Mouse (Mus musculus): ENCODE results near the gene Tmem178. TPM values are rescaled to one million over a fixed set of nuclear protein-coding genes. Genes with fewer than 3 reads are reported as not detected.

Gene Tmem178
- polyA plus RNA-seq, 1 experiment from 2014 or later = 0.82 TPM

DNA sequence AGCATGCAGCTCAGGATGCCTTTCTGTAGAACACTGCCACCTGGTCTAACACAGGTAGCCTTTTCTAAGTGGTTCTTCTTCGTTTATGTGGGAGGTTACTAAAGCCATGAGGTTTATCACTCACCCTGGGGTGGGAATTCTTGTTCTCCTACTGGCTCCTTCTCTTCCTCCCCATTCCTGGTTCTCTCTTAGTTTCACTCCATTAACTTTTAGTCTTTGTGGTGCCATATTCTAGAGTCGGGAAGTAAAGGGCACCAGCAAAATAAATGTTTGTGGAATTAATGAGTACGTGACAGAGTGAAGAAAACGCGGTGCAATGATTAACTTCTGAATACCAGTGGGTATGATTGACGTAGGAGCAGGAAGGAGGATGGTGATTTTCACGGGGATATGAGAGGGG, 28.5 kb downstream of the Tmem178 start:
- Histone ChIP-seq H3K4me3 (no peak overlapping the region), H3K36me3 (no peaks in the 10 kb centered on the region), H3K9ac (no peak overlapping the region), H3K4me2 (no peak overlapping the region), H3K27me3 (replicated peaks) (0 out of 2 replicates have a peak, but pooled peaks cover 5% of the 10 kb centered on the region), H3K4me1 (no peaks in the 10 kb centered on the region), H3K27ac (no peak overlapping the region), H3K9me3 (replicated peaks) (no peaks in the 10 kb centered on the region; the same call in 1 of the 2 replicates)
- WGBS (ENCODE audit: insufficient replicate concordance) = 73% methylated on average over 7 of the region's 7 CpGs
- ATAC-seq = no peak

DNA sequence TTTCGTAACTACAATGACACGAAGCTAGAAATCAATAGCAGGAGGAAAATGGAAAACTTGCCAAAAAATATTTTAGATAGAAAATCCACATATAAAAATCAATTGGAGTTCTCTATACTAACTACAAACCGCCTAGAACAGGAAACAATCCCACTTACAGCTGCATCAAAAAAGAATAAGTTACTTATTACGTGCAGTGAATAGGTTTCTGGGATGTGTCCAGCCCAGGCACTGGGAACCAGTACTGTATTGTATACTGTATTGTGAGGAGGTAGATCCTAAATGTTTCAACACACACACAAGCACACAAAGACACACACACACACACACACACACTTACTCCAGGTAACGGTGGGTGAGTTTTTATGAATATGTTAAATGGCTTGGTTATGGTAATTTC, 32.8 kb downstream of the Tmem178 start:
- H3K9ac ChIP-seq = no peak overlapping the region
- H3K36me3 ChIP-seq = no peaks in the 10 kb centered on the region
- 69% methylated on average over 5 of the region's 5 CpGs for WGBS (ENCODE audit: insufficient replicate concordance)
- ATAC-seq = no peak; the same call in 1 of the 2 replicates
- H3K27me3 ChIP-seq (replicated peaks) = no peaks in the 10 kb centered on the region
- H3K9me3 ChIP-seq (replicated peaks) = no peaks in the 10 kb centered on the region; the same call in 1 of the 2 replicates
- no peak overlapping the region for H3K4me3 ChIP-seq
- H3K4me1 ChIP-seq = no peaks in the 10 kb centered on the region
- H3K4me2 ChIP-seq = no peak overlapping the region
- H3K27ac ChIP-seq = no peak overlapping the region

DNA sequence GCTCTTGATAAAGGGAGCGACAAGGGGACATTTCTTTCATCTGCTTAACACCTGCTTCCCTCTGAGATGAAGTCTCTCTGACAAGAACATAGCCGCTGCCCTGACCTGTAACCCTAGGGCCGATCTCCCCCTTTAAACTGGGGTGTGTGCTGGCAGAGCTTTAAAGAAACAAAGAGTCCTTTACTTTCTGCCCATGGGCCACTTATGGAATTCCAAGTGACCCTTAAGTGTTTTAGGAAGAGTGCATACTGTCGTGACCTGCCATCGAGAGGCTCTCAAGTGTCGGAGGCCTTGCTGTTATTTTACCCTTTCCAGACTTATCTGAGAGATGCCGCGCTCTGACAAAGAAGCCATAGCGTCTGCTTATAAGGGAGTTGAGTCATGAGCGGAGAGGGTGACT, 35.7 kb downstream of the Tmem178 start:
- ATAC-seq = no peak
- H3K36me3 ChIP-seq = no peaks in the 10 kb centered on the region
- H3K4me1 ChIP-seq = no peaks in the 10 kb centered on the region
- H3K9ac ChIP-seq = no peak overlapping the region
- H3K27me3 ChIP-seq (replicated peaks) = no peaks in the 10 kb centered on the region
- no peak overlapping the region for H3K27ac ChIP-seq
- 77% methylated on average over 10 of the region's 10 CpGs for whole genome bisulfite sequencing (ENCODE audit: insufficient replicate concordance)
- H3K9me3 ChIP-seq (replicated peaks) = no peaks in the 10 kb centered on the region; the same call in 1 of the 2 replicates
- H3K4me3 ChIP-seq = no peak overlapping the region
- no peak overlapping the region for H3K4me2 ChIP-seq

DNA sequence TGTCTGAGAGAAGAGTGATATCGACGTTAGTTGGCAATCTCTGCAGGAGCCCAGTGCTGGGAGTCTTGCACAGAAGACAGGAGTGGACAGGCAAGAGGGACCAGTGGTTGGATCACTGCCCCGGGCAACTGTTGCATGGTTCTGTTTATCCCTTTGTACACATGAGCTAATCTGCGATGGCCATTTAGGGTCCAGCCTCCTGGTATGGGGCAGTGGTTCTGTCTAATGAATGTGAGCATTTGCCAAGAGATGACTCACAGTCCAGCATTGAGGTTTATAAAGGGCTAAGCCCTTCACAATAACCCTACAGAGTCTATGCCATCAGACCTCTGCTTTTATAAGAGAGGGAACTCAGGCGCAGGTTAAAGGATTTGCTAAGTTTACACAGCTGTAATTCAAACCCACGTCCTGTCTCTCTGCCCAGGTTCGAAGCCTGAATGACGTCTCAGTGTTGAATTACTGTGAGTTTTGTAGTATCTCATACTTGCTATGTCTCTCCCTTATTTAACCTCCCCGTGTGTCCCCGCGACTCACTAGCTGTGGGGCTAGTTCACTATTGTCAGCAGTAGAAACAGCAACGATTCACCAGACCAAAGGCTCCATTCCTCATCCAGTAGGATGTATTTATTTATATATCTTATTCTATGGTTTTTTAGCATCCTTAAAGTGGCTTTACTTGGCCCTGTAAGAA, 37.4 kb downstream of the Tmem178 start:
- no peak for ATAC-seq
- no peak overlapping the region for H3K9ac ChIP-seq
- H3K36me3 ChIP-seq = no peaks in the 10 kb centered on the region
- no peak overlapping the region for H3K4me2 ChIP-seq
- H3K9me3 ChIP-seq (replicated peaks) = no peaks in the 10 kb centered on the region
- no peak overlapping the region for H3K4me3 ChIP-seq
- no peak overlapping the region for H3K27ac ChIP-seq
- H3K27me3 ChIP-seq (replicated peaks) = no peaks in the 10 kb centered on the region
- WGBS (ENCODE audit: insufficient replicate concordance) = 65% methylated on average over 12 of the region's 12 CpGs
- H3K4me1 ChIP-seq = no peaks in the 10 kb centered on the region

DNA sequence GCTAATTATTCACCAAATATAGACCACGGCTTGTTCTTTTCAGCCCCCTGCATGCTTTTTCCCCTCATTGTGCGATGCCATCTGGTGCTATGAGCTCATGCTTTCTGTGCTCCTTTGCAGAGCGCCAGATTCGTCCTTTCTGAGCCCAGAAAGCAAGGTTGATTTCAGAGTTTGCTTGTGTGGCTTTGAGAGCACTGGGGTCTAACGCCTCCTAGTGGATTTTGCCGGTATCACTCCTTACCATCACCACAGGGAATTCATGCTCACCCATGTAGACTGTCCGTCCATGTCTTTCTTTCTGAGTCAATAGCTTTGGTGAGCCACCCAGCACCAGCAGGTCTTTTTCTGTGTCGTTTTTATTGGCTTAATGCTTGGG, 38.0 kb downstream of the Tmem178 start:
- no peak overlapping the region for H3K4me2 ChIP-seq
- ATAC-seq = no peak
- 22% methylated on average over 8 of the region's 8 CpGs for WGBS (ENCODE audit: insufficient replicate concordance)

DNA sequence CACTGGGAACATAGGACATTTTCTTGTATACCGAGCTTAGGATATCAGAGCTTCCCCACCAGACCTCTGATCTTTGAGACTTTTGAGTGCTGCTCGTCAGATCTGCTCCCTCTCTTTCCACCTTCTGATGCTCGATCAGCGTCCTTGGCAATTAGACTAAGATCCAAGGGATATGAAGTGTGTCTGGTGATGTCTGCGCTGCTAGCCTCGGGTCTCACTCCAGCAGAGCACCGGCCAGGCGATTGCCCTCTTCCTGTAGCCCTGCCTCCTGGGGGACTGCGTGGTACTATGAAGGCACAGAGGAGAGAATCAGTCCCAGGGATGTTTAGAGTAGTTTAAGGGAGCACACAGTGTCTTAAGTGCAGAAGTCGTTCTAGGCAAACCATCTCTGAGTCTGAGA, 38.5 kb downstream of the Tmem178 start:
- no peak for ATAC-seq
- 66% methylated on average over 10 of the region's 10 CpGs for WGBS (ENCODE audit: insufficient replicate concordance)
- no peaks in the 10 kb centered on the region for H3K9me3 ChIP-seq (replicated peaks)
- no peak overlapping the region for H3K9ac ChIP-seq
- no peaks in the 10 kb centered on the region for H3K4me1 ChIP-seq
- H3K36me3 ChIP-seq = no peaks in the 10 kb centered on the region
- no peak overlapping the region for H3K4me3 ChIP-seq
- no peak overlapping the region for H3K4me2 ChIP-seq
- H3K27ac ChIP-seq = no peak overlapping the region
- H3K27me3 ChIP-seq (replicated peaks) = no peaks in the 10 kb centered on the region

More for the DNA sequence above, 38.0 kb downstream of the Tmem178 start:
- no peaks in the 10 kb centered on the region for H3K4me1 ChIP-seq
- no peaks in the 10 kb centered on the region for H3K9me3 ChIP-seq (replicated peaks)
- H3K36me3 ChIP-seq = no peaks in the 10 kb centered on the region
- H3K27ac ChIP-seq = no peak overlapping the region
- H3K27me3 ChIP-seq (replicated peaks) = no peaks in the 10 kb centered on the region
- H3K4me3 ChIP-seq = no peak overlapping the region
- no peak overlapping the region for H3K9ac ChIP-seq

DNA sequence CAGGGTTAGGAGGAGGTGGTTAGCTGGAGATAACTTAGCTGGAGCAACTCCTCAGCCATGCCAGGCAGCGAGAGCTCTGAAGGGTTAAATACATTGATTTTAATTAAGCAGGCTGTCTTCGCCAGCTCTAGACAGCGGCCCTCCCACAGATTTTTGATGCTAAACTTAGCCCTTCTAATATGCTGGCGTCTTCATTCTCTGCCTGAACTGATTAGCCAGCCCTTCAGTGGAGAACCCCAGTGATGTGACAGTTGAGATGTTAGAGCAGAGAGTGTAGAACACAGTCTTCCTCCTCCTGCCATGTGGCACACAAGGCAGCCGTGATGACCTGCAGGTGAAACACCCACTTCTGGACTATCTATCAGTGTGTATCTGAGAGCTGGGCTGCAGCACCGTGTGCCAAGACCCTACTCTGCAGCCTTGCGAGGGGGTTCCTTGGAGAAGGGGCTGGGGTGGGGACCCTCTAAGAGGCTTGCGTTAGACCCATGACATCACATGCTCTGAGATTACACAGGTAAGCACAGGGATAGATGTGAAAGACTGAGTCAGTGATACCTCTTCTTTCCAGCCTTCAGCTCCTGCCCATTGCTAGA, 47.2 kb downstream of the Tmem178 start:
- no peak overlapping the region for H3K4me2 ChIP-seq
- no peak overlapping the region for H3K27ac ChIP-seq
- ATAC-seq = no peak
- no peaks in the 10 kb centered on the region for H3K4me1 ChIP-seq
- H3K27me3 ChIP-seq (replicated peaks) = no peaks in the 10 kb centered on the region
- 62% methylated on average over 8 of the region's 8 CpGs for WGBS (ENCODE audit: insufficient replicate concordance)
- no peaks in the 10 kb centered on the region for H3K9me3 ChIP-seq (replicated peaks)
- no peak overlapping the region for H3K9ac ChIP-seq
- H3K36me3 ChIP-seq = no peaks in the 10 kb centered on the region
- H3K4me3 ChIP-seq = no peak overlapping the region

DNA sequence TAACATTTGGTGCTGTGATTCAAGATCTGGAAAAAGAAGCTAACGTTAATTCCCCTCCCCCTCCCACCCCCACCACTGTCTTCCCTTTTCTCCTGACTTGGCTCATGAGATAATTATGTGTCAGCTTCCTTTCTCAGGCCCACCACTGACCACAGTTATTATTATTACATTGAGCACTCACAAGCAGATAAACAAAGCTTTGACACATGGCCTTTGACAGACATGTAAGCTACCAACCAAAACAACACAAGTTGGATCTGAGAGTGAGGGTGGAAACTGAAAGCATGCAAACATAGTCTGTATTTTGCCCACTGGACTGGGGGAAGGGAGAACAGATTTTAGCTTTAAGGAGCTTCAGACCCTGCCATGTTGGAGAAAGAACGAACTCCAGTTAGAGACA, 52.8 kb downstream of the Tmem178 start:
- WGBS (ENCODE audit: insufficient replicate concordance) = 32% methylated on average over 2 of the region's 2 CpGs

DNA sequence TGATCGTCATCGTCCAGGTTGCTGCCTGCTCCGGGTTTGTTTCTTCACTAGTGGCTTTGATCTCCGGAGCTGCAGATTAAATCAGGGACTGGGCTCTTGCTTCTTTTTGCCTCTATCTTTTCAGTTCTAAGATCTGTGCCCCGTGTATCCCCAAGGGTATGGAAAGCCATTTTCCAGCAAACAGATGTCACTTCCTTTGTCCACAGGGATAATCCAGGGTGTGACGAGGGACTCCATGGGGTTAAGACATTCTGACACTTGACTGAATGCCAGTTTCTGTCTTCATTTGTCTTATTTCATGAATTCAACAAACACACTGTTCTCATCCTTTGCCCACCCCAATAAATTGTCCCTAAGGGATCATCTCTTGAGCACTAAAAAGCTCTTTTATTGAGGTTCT, 54.5 kb downstream of the Tmem178 start:
- Histone ChIP-seq H3K4me1 (no peaks in the 10 kb centered on the region), H3K27me3 (replicated peaks) (no peaks in the 10 kb centered on the region), H3K4me3 (no peak overlapping the region), H3K9ac (no peak overlapping the region), H3K36me3 (no peaks in the 10 kb centered on the region), H3K27ac (no peak overlapping the region), H3K4me2 (no peak overlapping the region), H3K9me3 (replicated peaks) (no peaks in the 10 kb centered on the region)
- no peak for ATAC-seq
- 78% methylated on average over 6 of the region's 6 CpGs for WGBS (ENCODE audit: insufficient replicate concordance)

More for the DNA sequence above, 52.8 kb downstream of the Tmem178 start:
- ATAC-seq = no peak
- H3K4me2 ChIP-seq = no peak overlapping the region
- H3K4me1 ChIP-seq = no peaks in the 10 kb centered on the region
- H3K27ac ChIP-seq = no peak overlapping the region
- H3K9me3 ChIP-seq (replicated peaks) = no peaks in the 10 kb centered on the region
- H3K9ac ChIP-seq = no peak overlapping the region
- no peaks in the 10 kb centered on the region for H3K36me3 ChIP-seq
- H3K4me3 ChIP-seq = no peak overlapping the region
- H3K27me3 ChIP-seq (replicated peaks) = no peaks in the 10 kb centered on the region

DNA sequence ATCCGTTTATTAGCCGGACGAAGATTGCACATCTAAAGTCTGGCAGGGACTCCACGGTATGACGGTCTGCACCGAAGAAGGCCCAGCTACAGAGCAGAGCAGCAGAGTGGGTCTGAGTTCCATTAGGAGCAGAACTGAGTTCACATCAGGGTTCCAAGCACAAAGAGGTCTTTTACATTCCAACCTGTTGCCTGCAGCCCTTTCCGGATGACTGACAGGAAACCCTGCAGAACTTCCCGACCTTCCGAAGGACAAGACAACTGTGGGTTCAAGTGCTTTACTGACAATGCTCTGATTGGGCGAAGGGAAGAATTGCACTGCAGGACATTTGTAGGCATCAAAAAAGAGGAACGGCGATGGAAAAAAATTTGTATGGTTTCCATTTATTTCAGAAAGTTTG, 56.6 kb downstream of the Tmem178 start:
- Histone ChIP-seq H3K9me3 (replicated peaks) (no peaks in the 10 kb centered on the region), H3K27me3 (replicated peaks) (no peaks in the 10 kb centered on the region), H3K27ac (no peak overlapping the region), H3K4me3 (no peak overlapping the region), H3K4me2 (no peak overlapping the region), H3K4me1 (no peaks in the 10 kb centered on the region), H3K9ac (no peak overlapping the region), H3K36me3 (no peaks in the 10 kb centered on the region)
- no peak for ATAC-seq
- 83% methylated on average over 12 of the region's 12 CpGs for WGBS (ENCODE audit: insufficient replicate concordance)

DNA sequence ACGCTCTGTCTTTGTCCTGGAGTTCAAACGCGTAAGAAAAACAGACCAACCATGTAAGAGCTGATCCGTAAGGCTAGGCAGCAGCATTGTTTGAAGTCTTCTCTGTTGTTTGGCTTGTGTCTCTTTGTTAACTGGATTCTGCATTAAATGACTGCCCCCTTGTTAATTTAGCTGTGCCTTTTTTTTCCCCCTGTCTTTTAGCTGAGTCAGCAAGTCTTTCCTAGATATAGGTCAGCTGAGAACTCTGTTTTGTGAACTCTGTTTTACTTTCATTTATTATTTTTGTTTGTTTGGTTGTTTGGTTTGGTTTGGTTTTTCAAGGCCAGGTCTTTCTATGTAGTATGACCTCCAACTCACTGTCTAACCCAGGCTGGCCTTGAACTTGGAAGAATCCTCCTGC, 57.2 kb downstream of the Tmem178 start:
- H3K27me3 ChIP-seq (replicated peaks) = no peaks in the 10 kb centered on the region
- H3K4me2 ChIP-seq = no peak overlapping the region
- H3K9me3 ChIP-seq (replicated peaks) = no peaks in the 10 kb centered on the region
- H3K36me3 ChIP-seq = no peaks in the 10 kb centered on the region
- ATAC-seq = no peak
- H3K4me3 ChIP-seq = no peak overlapping the region
- H3K27ac ChIP-seq = no peak overlapping the region
- no peak overlapping the region for H3K9ac ChIP-seq
- WGBS (ENCODE audit: insufficient replicate concordance) = 86% methylated on average over 4 of the region's 4 CpGs
- H3K4me1 ChIP-seq = no peaks in the 10 kb centered on the region

DNA sequence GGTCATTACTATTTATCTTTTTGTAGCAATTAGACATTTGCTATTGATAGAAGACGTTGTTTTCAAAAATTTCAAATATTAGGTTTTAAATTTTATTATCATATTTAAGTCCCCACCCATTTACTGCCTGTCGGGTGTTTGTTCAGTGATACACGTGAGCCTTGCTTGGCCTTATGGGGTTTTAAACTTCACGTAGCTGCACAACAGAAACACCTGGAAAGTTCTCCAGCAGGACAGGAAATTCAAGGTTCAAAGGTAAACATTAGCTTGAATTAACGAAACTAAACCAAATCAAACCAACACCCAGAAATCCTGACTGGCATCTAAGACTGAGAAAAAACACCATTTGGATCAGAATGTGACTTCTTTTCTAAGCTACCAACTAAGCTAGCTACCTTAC, 57.7 kb downstream of the Tmem178 start:
- no peaks in the 10 kb centered on the region for H3K27me3 ChIP-seq (replicated peaks)
- no peak overlapping the region for H3K27ac ChIP-seq
- H3K9ac ChIP-seq = no peak overlapping the region
- H3K4me3 ChIP-seq = no peak overlapping the region
- WGBS (ENCODE audit: insufficient replicate concordance) = 67% methylated on average over 5 of the region's 5 CpGs
- H3K9me3 ChIP-seq (replicated peaks) = no peaks in the 10 kb centered on the region
- H3K4me1 ChIP-seq = no peaks in the 10 kb centered on the region
- H3K36me3 ChIP-seq = no peaks in the 10 kb centered on the region
- ATAC-seq = no peak
- H3K4me2 ChIP-seq = no peak overlapping the region

DNA sequence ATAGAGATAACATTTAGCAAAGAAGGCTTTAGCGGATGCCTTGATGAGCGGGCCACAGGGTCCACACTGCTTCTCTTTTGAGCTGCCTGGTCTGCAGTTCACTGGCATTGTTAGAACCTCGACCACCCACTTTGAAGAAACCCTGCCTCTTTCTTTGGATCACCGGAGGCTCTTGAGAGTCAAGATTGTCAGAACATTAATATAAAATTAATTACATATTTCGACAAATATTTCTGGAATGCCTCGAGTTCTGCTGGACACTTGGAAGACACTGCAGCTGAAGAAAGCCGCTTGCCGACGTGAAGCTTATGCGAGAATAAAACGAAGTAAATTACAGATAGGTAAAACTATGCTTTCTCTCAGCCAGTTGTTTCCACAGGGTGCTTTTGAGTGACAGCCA, 60.0 kb downstream of the Tmem178 start:
- no peak overlapping the region for H3K27ac ChIP-seq
- no peak overlapping the region for H3K4me3 ChIP-seq
- 73% methylated on average over 11 of the region's 11 CpGs for WGBS (ENCODE audit: insufficient replicate concordance)
- H3K4me1 ChIP-seq = no peaks in the 10 kb centered on the region
- H3K36me3 ChIP-seq = no peaks in the 10 kb centered on the region
- ATAC-seq = no peak
- H3K9me3 ChIP-seq (replicated peaks) = no peaks in the 10 kb centered on the region
- H3K9ac ChIP-seq = no peak overlapping the region
- no peak overlapping the region for H3K4me2 ChIP-seq
- H3K27me3 ChIP-seq (replicated peaks) = no peaks in the 10 kb centered on the region

All from liver, embryonic 12.5 days (tissue).